Mouse (Mus musculus) testis, adult 2 months (tissue): Measurements from ENCODE around the gene Rasl11a. TPM values are rescaled to one million over a fixed set of nuclear protein-coding genes. Genes with fewer than 3 reads are reported as not detected.
"Not testable (repeated sequence)": the region's sequence is repeated elsewhere in the genome, so short reads cannot be mapped to it uniquely, and the experiment has no call there.

Experiments used
- H3K27ac ChIP-seq: fragments of 200-500 bp; 2 replicates; pipeline ENCODE4 v1.5.1; 2012; ENCODE audit warnings: low read depth, low read length; ENCODE audit not compliant: control insufficient read depth, insufficient read depth
- H3K27me3 ChIP-seq: fragments of 200-500 bp; 2 replicates; pipeline ENCODE4 v1.6.1; 2012; ENCODE audit warnings: mild to moderate bottlenecking, low read length, moderate library complexity; ENCODE audit not compliant: control insufficient read depth, insufficient read depth
- H3K36me3 ChIP-seq: fragments of 200-500 bp; 2 replicates; pipeline ENCODE4 v1.6.1; 2012; ENCODE audit warnings: mild to moderate bottlenecking, low read length; ENCODE audit not compliant: control insufficient read depth, insufficient read depth
- H3K4me1 ChIP-seq: fragments of 200-500 bp; 2 replicates; pipeline ENCODE4 v1.6.1; 2012; ENCODE audit warnings: low read length; ENCODE audit not compliant: control insufficient read depth, insufficient read depth
- H3K4me3 ChIP-seq: fragments of 200-500 bp; 2 replicates; pipeline ENCODE4 v1.5.1; 2012; ENCODE audit warnings: low read depth, mild to moderate bottlenecking, low read length, moderate library complexity, mixed read lengths; ENCODE audit not compliant: control insufficient read depth
- CTCF ChIP-seq: fragments of 200-500 bp; IDR thresholded peaks from 2 replicates; pipeline ENCODE4 v1.5.1; 2012; ENCODE audit warnings: low read depth, mild to moderate bottlenecking, inconsistent platforms, low read length, moderate library complexity; ENCODE audit not compliant: control insufficient read depth, insufficient read depth, insufficient replicate concordance
- POLR2A ChIP-seq: fragments of 200-500 bp; IDR thresholded peaks from 2 replicates; pipeline ENCODE4 v1.6.1; 2012; ENCODE audit warnings: low read depth, mild to moderate bottlenecking, inconsistent platforms, low read length, moderate library complexity; ENCODE audit not compliant: control insufficient read depth
- polyA plus RNA-seq: library from polyadenylated mRNA; depleted of rRNA; stranded (reverse); fragments of >200 nt; gene quantifications from 2 replicates; pipeline ENCODE4 v1.2.3, GENCODE M21; 2012

Gene Rasl11a
- polyA plus RNA-seq, 1 experiment, result 0.84 TPM

- no peak for TF ChIP-seq POLR2A
- no peak for TF ChIP-seq CTCF
- Histone ChIP-seq H3K27ac (no peak overlapping the region), H3K4me3 (no peak overlapping the region), H3K36me3 (no peaks in the 10 kb centered on the region), H3K4me1 (no peaks in the 10 kb centered on the region), H3K27me3 (no peaks in the 10 kb centered on the region)
Measured at GRCm38 (mm10) chr5:146876024-146876423, 31.2 kb downstream of the Rasl11a start.

GRCm38 (mm10) chr5:146877882-146878281 is 33.0 kb downstream of the Rasl11a start:
- H3K27ac ChIP-seq, H3K4me3 ChIP-seq, H3K36me3 ChIP-seq, H3K4me1 ChIP-seq, H3K27me3 ChIP-seq: not testable (repeated sequence)

GRCm38 (mm10) chr5:146882261-146882660 is 37.4 kb downstream of the Rasl11a start:
- no peak overlapping the region for H3K4me3 ChIP-seq
- H3K27ac ChIP-seq, result no peak overlapping the region
- no peaks in the 10 kb centered on the region for H3K36me3 ChIP-seq
- no peaks in the 10 kb centered on the region for H3K27me3 ChIP-seq
- TF ChIP-seq POLR2A (no peak), CTCF (no peak)
- H3K4me1 ChIP-seq, result peaks cover 5% of the 10 kb centered on the region; the same call in 1 of the 2 replicates

- H3K27me3 ChIP-seq, result no peaks in the 10 kb centered on the region
- TF ChIP-seq CTCF (no peak), POLR2A (no peak)
- H3K27ac ChIP-seq, result no peak overlapping the region
- H3K4me3 ChIP-seq, result no peak overlapping the region
- H3K4me1 ChIP-seq, result peaks cover 5% of the 10 kb centered on the region; the same call in 1 of the 2 replicates
- H3K36me3 ChIP-seq, result no peaks in the 10 kb centered on the region
Measured at GRCm38 (mm10) chr5:146883053-146883452, 38.2 kb downstream of the Rasl11a start.

DNA sequence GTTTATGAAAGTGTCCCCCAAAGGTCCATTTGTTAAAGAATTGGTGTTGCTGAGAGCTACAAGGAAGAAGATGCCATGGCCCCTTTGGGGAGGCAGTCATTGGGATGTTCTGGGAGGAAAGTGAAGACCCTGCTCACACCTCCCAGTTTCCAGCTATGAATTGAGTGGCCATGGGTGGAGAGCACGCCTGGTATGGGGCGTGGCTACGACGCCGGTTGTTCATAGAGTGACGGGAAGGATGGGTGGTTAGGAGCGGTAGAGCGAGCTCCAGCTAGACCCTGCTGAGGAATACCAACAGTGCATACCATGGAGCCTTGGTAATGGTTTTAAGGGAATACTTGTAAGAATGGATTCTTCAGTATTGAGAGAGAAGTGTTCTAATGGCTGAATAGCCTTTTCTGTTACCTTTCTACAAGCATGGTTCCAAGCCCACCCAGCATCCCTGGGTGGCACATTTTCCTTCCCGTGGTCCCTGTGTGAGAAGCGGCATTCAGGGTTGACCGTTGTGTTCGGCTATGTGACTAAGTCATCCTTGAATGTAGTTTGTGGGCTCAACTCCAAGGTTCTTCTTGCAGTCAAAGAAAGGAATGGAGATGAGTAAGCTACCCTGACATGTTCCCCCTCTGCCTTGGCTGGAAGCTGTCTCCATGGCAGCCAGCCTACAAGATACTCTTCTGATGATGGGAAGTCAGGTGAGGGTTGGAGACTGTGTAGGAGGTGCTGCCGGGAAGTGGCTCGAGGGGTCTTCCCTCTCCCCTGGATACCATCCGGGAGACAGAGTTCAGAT is 38.8 kb downstream of the Rasl11a start:
- no peak overlapping the region for H3K27ac ChIP-seq
- H3K4me3 ChIP-seq, result no peak overlapping the region
- peaks cover 5% of the 10 kb centered on the region; the same call in 1 of the 2 replicates for H3K4me1 ChIP-seq
- no peaks in the 10 kb centered on the region for H3K27me3 ChIP-seq
- TF ChIP-seq POLR2A (no peak), CTCF (no peak)
- no peaks in the 10 kb centered on the region for H3K36me3 ChIP-seq

- TF ChIP-seq POLR2A (no peak), CTCF (peak; percentile 74)
- Histone ChIP-seq H3K27ac (no peak overlapping the region), H3K4me1 (peaks cover 9% of the 10 kb centered on the region), H3K27me3 (no peaks in the 10 kb centered on the region), H3K36me3 (no peaks in the 10 kb centered on the region), H3K4me3 (peak overlapping the region; percentile 59)
Measured at GRCm38 (mm10) chr5:146891127-146891526, 46.3 kb downstream of the Rasl11a start.

- no peak overlapping the region for H3K27ac ChIP-seq
- no peak for TF ChIP-seq CTCF
- TF ChIP-seq POLR2A, result no peak
- H3K27me3 ChIP-seq, result no peaks in the 10 kb centered on the region
- no peaks in the 10 kb centered on the region for H3K36me3 ChIP-seq
- H3K4me3 ChIP-seq, result no peak overlapping the region
- peaks cover 9% of the 10 kb centered on the region for H3K4me1 ChIP-seq
Measured at GRCm38 (mm10) chr5:146892904-146893303, 48.0 kb downstream of the Rasl11a start.

GRCm38 (mm10) chr5:146893478-146894182 is 48.8 kb downstream of the Rasl11a start:
- Histone ChIP-seq H3K27me3 (no peaks in the 10 kb centered on the region), H3K4me3 (no peak overlapping the region), H3K4me1 (peaks cover 9% of the 10 kb centered on the region), H3K36me3 (no peaks in the 10 kb centered on the region), H3K27ac (no peak overlapping the region)
- TF ChIP-seq POLR2A (no peak), CTCF (peak; percentile 88)

- H3K27me3 ChIP-seq, H3K4me1 ChIP-seq, H3K27ac ChIP-seq, H3K36me3 ChIP-seq, H3K4me3 ChIP-seq: not testable (repeated sequence)
Measured at GRCm38 (mm10) chr5:146895667-146896066, 50.8 kb downstream of the Rasl11a start.
